Mouse (Mus musculus): ENCODE measurements around the gene Smim14. TPM values are rescaled to one million over a fixed set of nuclear protein-coding genes. Genes with fewer than 3 reads are reported as not detected.
A peak's percentile ranks its signal among the peaks of the same experiment; 100 is the strongest.

The Smim14 gene
- 45.5 and 47.4 TPM in 2 replicates for polyA plus RNA-seq (2016; fragmentation: Nextera tagmentation; extraction: Ambion mirVana)

- peak within 1 kb of the TSS; percentile 90 for H3K4me3 ChIP-seq
- no peaks in the 10 kb centered on the region for H3K27me3 ChIP-seq (replicated peaks)
- peak within 1 kb of the TSS; percentile 86 for H3K4me2 ChIP-seq
- H3K27ac ChIP-seq = peak within 1 kb of the TSS; percentile 97
- peak within 1 kb of the TSS; percentile 93 for H3K9ac ChIP-seq
- ATAC-seq = peak; percentile 95
- no peaks in the 10 kb centered on the region for H3K9me3 ChIP-seq (replicated peaks)
- peaks cover 12% of the 10 kb centered on the region for H3K36me3 ChIP-seq
- H3K4me1 ChIP-seq = peaks cover 39% of the 10 kb centered on the region
- WGBS (ENCODE audit: insufficient replicate concordance) = under 1% methylated on average over 45 of the region's 66 CpGs
These were observed at the start of gene Smim14, which contains the start of gene Ube2k for GRCm38 (mm10) chr5:65536751-65537419. TSS of gene Smim14 (minus strand) at chr5:65537184. TSS of gene Ube2k (plus strand) at chr5:65537233.

- Histone ChIP-seq H3K9ac (no peak overlapping the region), H3K4me3 (no peak overlapping the region), H3K36me3 (peaks cover 72% of the 10 kb centered on the region), H3K9me3 (replicated peaks) (no peaks in the 10 kb centered on the region), H3K4me1 (0 out of 2 replicates have a peak, but pooled peaks cover 2% of the 10 kb centered on the region), H3K4me2 (no peak overlapping the region), H3K27me3 (replicated peaks) (no peaks in the 10 kb centered on the region), H3K27ac (no peak overlapping the region)
- ATAC-seq = no peak
- WGBS (ENCODE audit: insufficient replicate concordance) = 84% methylated on average over 5 of the region's 5 CpGs
These were observed 49.3 kb upstream of the Smim14 start for GRCm38 (mm10) chr5:65586291-65586690.

GRCm38 (mm10) chr5:65578545-65578944 is 41.6 kb upstream of the Smim14 start:
- Histone ChIP-seq H3K27me3 (replicated peaks) (no peaks in the 10 kb centered on the region), H3K36me3 (peaks cover 54% of the 10 kb centered on the region), H3K4me1 (peaks cover 7% of the 10 kb centered on the region; the same call in 1 of the 2 replicates), H3K27ac (no peak overlapping the region), H3K9me3 (replicated peaks) (no peaks in the 10 kb centered on the region), H3K4me3 (no peak overlapping the region), H3K9ac (no peak overlapping the region), H3K4me2 (no peak overlapping the region)
- no peak for ATAC-seq
- WGBS (ENCODE audit: insufficient replicate concordance) = 79% methylated on average over 3 of the region's 3 CpGs

GRCm38 (mm10) chr5:65575896-65576295 is 38.9 kb upstream of the Smim14 start:
- Histone ChIP-seq H3K27me3 (replicated peaks) (no peaks in the 10 kb centered on the region), H3K9ac (no peak overlapping the region), H3K4me3 (no peak overlapping the region), H3K4me2 (no peak overlapping the region), H3K4me1 (peaks cover 7% of the 10 kb centered on the region; the same call in 1 of the 2 replicates), H3K9me3 (replicated peaks) (no peaks in the 10 kb centered on the region), H3K36me3 (peaks cover 51% of the 10 kb centered on the region), H3K27ac (no peak overlapping the region)
- ATAC-seq = no peak
- 84% methylated on average over 2 of the region's 2 CpGs for WGBS (ENCODE audit: insufficient replicate concordance)

GRCm38 (mm10) chr5:65574876-65575275 is 37.9 kb upstream of the Smim14 start:
- no peaks in the 10 kb centered on the region for H3K9me3 ChIP-seq (replicated peaks)
- WGBS (ENCODE audit: insufficient replicate concordance) = 82% methylated on average over 2 of the region's 2 CpGs
- ATAC-seq = no peak
- H3K27ac ChIP-seq = no peak overlapping the region
- H3K4me2 ChIP-seq = no peak overlapping the region
- no peaks in the 10 kb centered on the region for H3K27me3 ChIP-seq (replicated peaks)
- no peak overlapping the region for H3K4me3 ChIP-seq
- no peak overlapping the region for H3K9ac ChIP-seq
- H3K4me1 ChIP-seq = peaks cover 7% of the 10 kb centered on the region; the same call in 1 of the 2 replicates
- peaks cover 50% of the 10 kb centered on the region for H3K36me3 ChIP-seq

- H3K4me3 ChIP-seq = no peak overlapping the region
- H3K27me3 ChIP-seq (replicated peaks) = no peaks in the 10 kb centered on the region
- 60% methylated on average over 2 of the region's 2 CpGs for WGBS (ENCODE audit: insufficient replicate concordance)
- H3K36me3 ChIP-seq = peaks cover 39% of the 10 kb centered on the region
- H3K27ac ChIP-seq = no peak overlapping the region
- ATAC-seq = no peak
- H3K4me2 ChIP-seq = no peak overlapping the region
- H3K9me3 ChIP-seq (replicated peaks) = no peaks in the 10 kb centered on the region
- peaks cover 23% of the 10 kb centered on the region for H3K4me1 ChIP-seq
- H3K9ac ChIP-seq = no peak overlapping the region
These were observed 28.5 kb upstream of the Smim14 start for GRCm38 (mm10) chr5:65565486-65565885.

GRCm38 (mm10) chr5:65561125-65561893 is 24.3 kb upstream of the Smim14 start:
- H3K4me3 ChIP-seq = no peak overlapping the region
- 54% methylated on average over 19 of the region's 20 CpGs for WGBS (ENCODE audit: insufficient replicate concordance)
- no peak overlapping the region for H3K27ac ChIP-seq
- no peak; the same call in 1 of the 2 replicates for ATAC-seq
- peaks cover 37% of the 10 kb centered on the region for H3K4me1 ChIP-seq
- no peak overlapping the region for H3K9ac ChIP-seq
- H3K27me3 ChIP-seq (replicated peaks) = no peaks in the 10 kb centered on the region
- no peak overlapping the region for H3K4me2 ChIP-seq
- H3K9me3 ChIP-seq (replicated peaks) = no peaks in the 10 kb centered on the region
- H3K36me3 ChIP-seq = peaks cover 15% of the 10 kb centered on the region

- ATAC-seq = no peak
- no peak overlapping the region for H3K27ac ChIP-seq
- no peak overlapping the region for H3K9ac ChIP-seq
- no peaks in the 10 kb centered on the region for H3K27me3 ChIP-seq (replicated peaks)
- H3K36me3 ChIP-seq = peaks cover 34% of the 10 kb centered on the region
- H3K4me2 ChIP-seq = no peak overlapping the region
- H3K4me3 ChIP-seq = no peak overlapping the region
- no peaks in the 10 kb centered on the region for H3K9me3 ChIP-seq (replicated peaks)
- H3K4me1 ChIP-seq = peaks cover 44% of the 10 kb centered on the region
These were observed 20.1 kb upstream of the Smim14 start for GRCm38 (mm10) chr5:65557109-65557508.

GRCm38 (mm10) chr5:65549677-65550076 is 12.7 kb upstream of the Smim14 start:
- H3K9me3 ChIP-seq (replicated peaks) = no peaks in the 10 kb centered on the region
- no peak overlapping the region for H3K27ac ChIP-seq
- H3K4me1 ChIP-seq = peaks cover 33% of the 10 kb centered on the region
- 93% methylated on average over 1 of the region's 1 CpGs for WGBS (ENCODE audit: insufficient replicate concordance)
- no peak overlapping the region for H3K4me2 ChIP-seq
- peaks cover 61% of the 10 kb centered on the region for H3K36me3 ChIP-seq
- ATAC-seq = no peak
- no peak overlapping the region for H3K4me3 ChIP-seq
- no peak overlapping the region for H3K9ac ChIP-seq
- no peaks in the 10 kb centered on the region for H3K27me3 ChIP-seq (replicated peaks)

- WGBS (ENCODE audit: insufficient replicate concordance) = 81% methylated on average over 2 of the region's 2 CpGs
- H3K27ac ChIP-seq = no peak overlapping the region
- no peaks in the 10 kb centered on the region for H3K9me3 ChIP-seq (replicated peaks)
- ATAC-seq = no peak
- H3K27me3 ChIP-seq (replicated peaks) = no peaks in the 10 kb centered on the region
- no peak overlapping the region for H3K4me2 ChIP-seq
- no peak overlapping the region for H3K4me3 ChIP-seq
- H3K4me1 ChIP-seq = peaks cover 60% of the 10 kb centered on the region
- H3K9ac ChIP-seq = no peak overlapping the region
- peaks cover 50% of the 10 kb centered on the region for H3K36me3 ChIP-seq
These were observed 7.6 kb upstream of the Smim14 start for GRCm38 (mm10) chr5:65544616-65545015.

- H3K4me2 ChIP-seq = no peak overlapping the region
- H3K4me1 ChIP-seq = peaks cover 60% of the 10 kb centered on the region
- ATAC-seq = no peak
- peaks cover 47% of the 10 kb centered on the region for H3K36me3 ChIP-seq
- H3K4me3 ChIP-seq = no peak overlapping the region
- 71% methylated on average over 1 of the region's 1 CpGs for WGBS (ENCODE audit: insufficient replicate concordance)
- H3K27ac ChIP-seq = no peak overlapping the region
- no peaks in the 10 kb centered on the region for H3K27me3 ChIP-seq (replicated peaks)
- no peaks in the 10 kb centered on the region for H3K9me3 ChIP-seq (replicated peaks)
- H3K9ac ChIP-seq = no peak overlapping the region
These were observed 6.5 kb upstream of the Smim14 start for GRCm38 (mm10) chr5:65543491-65543890.

- WGBS (ENCODE audit: insufficient replicate concordance) = 83% methylated on average over 3 of the region's 3 CpGs
- Histone ChIP-seq H3K27ac (no peak overlapping the region), H3K4me1 (peaks cover 52% of the 10 kb centered on the region)
These were observed 4.9 kb upstream of the Smim14 start for GRCm38 (mm10) chr5:65541889-65542288.

More at GRCm38 (mm10) chr5:65541889-65542288, 4.9 kb upstream of the Smim14 start:
- H3K9ac ChIP-seq = no peak overlapping the region
- H3K4me3 ChIP-seq = no peak overlapping the region
- H3K27me3 ChIP-seq (replicated peaks) = no peaks in the 10 kb centered on the region
- no peak for ATAC-seq
- H3K36me3 ChIP-seq = peaks cover 43% of the 10 kb centered on the region
- H3K4me2 ChIP-seq = no peak overlapping the region
- H3K9me3 ChIP-seq (replicated peaks) = no peaks in the 10 kb centered on the region
